Comparison of ENCODE assay signal across 8 mouse cellular contexts in the genomic region with DNA sequence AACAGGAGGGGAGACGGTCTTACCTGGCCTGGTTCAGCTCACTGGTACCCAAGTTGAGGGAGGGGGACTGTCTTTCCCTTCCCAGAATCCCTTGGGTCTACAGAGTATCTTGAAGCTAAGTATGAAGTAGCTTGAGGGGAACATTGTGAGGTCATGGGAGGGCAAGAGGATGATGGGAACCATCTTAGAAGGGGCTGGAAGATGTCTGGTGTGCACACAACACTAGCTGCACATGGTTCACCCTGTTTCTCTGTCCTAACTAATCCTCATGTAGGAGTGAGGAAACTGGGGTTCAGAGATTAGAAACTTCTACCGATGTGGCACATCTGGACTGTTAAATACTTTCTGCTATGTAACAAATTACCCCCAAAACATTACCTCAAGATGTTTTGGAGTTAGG. TPM values are rescaled to one million over a fixed set of nuclear protein-coding genes. Genes with fewer than 3 reads are reported as not detected.
DNase-seq lines count a peak whose midpoint lies in the region; ATAC-seq and TF ChIP-seq lines count a peak whose summit lies in the region.

A gene (minus strand): TSS at position 101 of the 400 bp plus-strand sequence.

- no peak for ATAC-seq in lung, embryonic 16.5 days (ENCODE audit: low read depth)
- ATAC-seq in embryonic facial prominence, embryonic 15.5 days (ENCODE audit: insufficient number of reproducible peaks, low FRiP score, low TSS enrichment, low read depth) = no peak
- ATAC-seq in heart, postnatal 0 days (ENCODE audit: insufficient read depth, low read depth) = no peak
- ATAC-seq in limb, embryonic 11.5 days (ENCODE audit: insufficient number of reproducible peaks, low FRiP score, low TSS enrichment, low read depth) = no peak
- ATAC-seq in neutrophil, adult 5-6 weeks (ENCODE audit: extremely low read depth, insufficient number of reproducible peaks, low FRiP score, poor library complexity, severe bottlenecking) = no peak

- H3K4me2 ChIP-seq in lung, embryonic 16.5 days (ENCODE audit: low read depth, low read length) = peak within 1 kb of the TSS; percentile 87
- peak within 1 kb of the TSS; percentile 80 for H3K4me2 ChIP-seq in embryonic facial prominence, embryonic 15.5 days (replicated peaks)
- H3K4me2 ChIP-seq in heart, postnatal 0 days (ENCODE audit: low read depth, low read length) = peak within 1 kb of the TSS; percentile 78
- H3K4me2 ChIP-seq in limb, embryonic 11.5 days (ENCODE audit: low read depth, severe bottlenecking) = peak within 1 kb of the TSS; percentile 67

- no peak for DNase-seq in lung, adult 18-20 months
- no peak for DNase-seq in heart, postnatal 0 days (ENCODE audit: low spot score)
- no peak for DNase-seq in limb, embryonic 11.5 days (ENCODE audit: low spot score)
- DNase-seq in thymus, postnatal 10 days (ENCODE audit: low spot score in 2 of 2) = no peak
- DNase-seq in frontal cortex, postnatal 25 days (ENCODE audit: low spot score in 2 of 2) = no peak

- H3K27me3 ChIP-seq in lung, embryonic 16.5 days (ENCODE audit: control insufficient read depth, insufficient read depth, low read depth, low read length) = no peaks in the 10 kb centered on the region
- H3K27me3 ChIP-seq in embryonic facial prominence, embryonic 15.5 days = no peaks in the 10 kb centered on the region
- no peaks in the 10 kb centered on the region for H3K27me3 ChIP-seq in heart, postnatal 0 days (ENCODE audit: control insufficient read depth, insufficient read depth, low read length)
- no peaks in the 10 kb centered on the region for H3K27me3 ChIP-seq in limb, embryonic 11.5 days (ENCODE audit: control insufficient read depth, insufficient read depth, low read length)

- H3K4me1 ChIP-seq in lung, embryonic 16.5 days (replicated peaks; ENCODE audit: control insufficient read depth, insufficient read depth, low read length) = peaks cover 10% of the 10 kb centered on the region
- peaks cover 13% of the 10 kb centered on the region for H3K4me1 ChIP-seq in embryonic facial prominence, embryonic 15.5 days
- 0 out of 2 replicates have a peak, but pooled peaks cover 6% of the 10 kb centered on the region for H3K4me1 ChIP-seq in heart, postnatal 0 days (ENCODE audit: control insufficient read depth, insufficient read depth)
- H3K4me1 ChIP-seq in limb, embryonic 11.5 days (ENCODE audit: control insufficient read depth, insufficient read depth, low read length) = peaks cover 3% of the 10 kb centered on the region; the same call in 1 of the 2 replicates

- H3K27ac ChIP-seq in lung, embryonic 16.5 days (ENCODE audit: low read length) = no peak within 1 kb of the TSS
- peak within 1 kb of the TSS; percentile 65 for H3K27ac ChIP-seq in embryonic facial prominence, embryonic 15.5 days (replicated peaks)
- H3K27ac ChIP-seq in heart, postnatal 0 days (ENCODE audit: low read depth) = no peak within 1 kb of the TSS
- no peak within 1 kb of the TSS for H3K27ac ChIP-seq in limb, embryonic 11.5 days (replicated peaks; ENCODE audit: low read depth, low read length)

- no peaks in the 10 kb centered on the region for H3K36me3 ChIP-seq in lung, embryonic 16.5 days (ENCODE audit: control insufficient read depth, insufficient read depth, low read length)
- no peaks in the 10 kb centered on the region for H3K36me3 ChIP-seq in embryonic facial prominence, embryonic 15.5 days
- H3K36me3 ChIP-seq in heart, postnatal 0 days (replicated peaks; ENCODE audit: control insufficient read depth, insufficient read depth, low read length) = no peaks in the 10 kb centered on the region
- H3K36me3 ChIP-seq in limb, embryonic 11.5 days (ENCODE audit: control insufficient read depth, insufficient read depth, low read length) = no peaks in the 10 kb centered on the region

- TF ChIP-seq EP300 in heart, postnatal 0 days (IDR thresholded peaks at IDR 0.05; ENCODE audit: low read depth) = no peak

- TF ChIP-seq CTCF in heart, postnatal 0 days (IDR thresholded peaks at IDR 0.05; ENCODE audit: low read depth) = no peak

- peak within 1 kb of the TSS; percentile 51 for H3K9ac ChIP-seq in lung, embryonic 16.5 days (ENCODE audit: low read length)
- H3K9ac ChIP-seq in embryonic facial prominence, embryonic 15.5 days = 0 out of 2 replicates have a peak within 1 kb of the TSS, but pooled peaks have one; percentile 31
- H3K9ac ChIP-seq in heart, postnatal 0 days (replicated peaks; ENCODE audit: low read depth, low read length) = peak within 1 kb of the TSS; percentile 38; the same call in 1 of the 2 replicates
- H3K9ac ChIP-seq in limb, embryonic 11.5 days (ENCODE audit: low read length) = 0 out of 2 replicates have a peak within 1 kb of the TSS, but pooled peaks have one; percentile 3

- no peaks in the 10 kb centered on the region for H3K9me3 ChIP-seq in lung, embryonic 16.5 days (ENCODE audit: control insufficient read depth, low read length)
- no peaks in the 10 kb centered on the region for H3K9me3 ChIP-seq in embryonic facial prominence, embryonic 15.5 days (replicated peaks)
- no peaks in the 10 kb centered on the region for H3K9me3 ChIP-seq in heart, postnatal 0 days (replicated peaks; ENCODE audit: control insufficient read depth, low read length)
- no peaks in the 10 kb centered on the region for H3K9me3 ChIP-seq in limb, embryonic 11.5 days (ENCODE audit: control insufficient read depth, low read length)

- WGBS in lung, embryonic 16.5 days = 80% methylated on average over 2 of the region's 2 CpGs
- 68% methylated on average over 2 of the region's 2 CpGs for whole genome bisulfite sequencing in embryonic facial prominence, embryonic 15.5 days
- 87% methylated on average over 2 of the region's 2 CpGs for WGBS in heart, postnatal 0 days
- WGBS in limb, embryonic 11.5 days = 84% methylated on average over 2 of the region's 2 CpGs

- H3K4me3 ChIP-seq in lung, embryonic 16.5 days (ENCODE audit: low read length) = peak within 1 kb of the TSS; percentile 46
- H3K4me3 ChIP-seq in embryonic facial prominence, embryonic 15.5 days (replicated peaks) = peak within 1 kb of the TSS; percentile 47
- H3K4me3 ChIP-seq in heart, postnatal 0 days (ENCODE audit: low read depth, low read length) = peak within 1 kb of the TSS; percentile 43
- H3K4me3 ChIP-seq in limb, embryonic 11.5 days (ENCODE audit: low read depth, low read length) = peak within 1 kb of the TSS; percentile 32

RNA-seq across cellular contexts. Expression of the gene that starts here (rescaled TPM):
- polyA plus RNA-seq in lung, embryonic 16.5 days (2015; fragmentation: Nextera tagmentation; extraction: Ambion mirVana) = 33.1 and 34.9 TPM in 2 replicates
- 39.2 and 40.1 TPM in 2 replicates for polyA plus RNA-seq in embryonic facial prominence, embryonic 15.5 days (2015; fragmentation: Nextera tagmentation; extraction: Ambion mirVana)
- 36.6 and 43.2 TPM in 2 replicates for total RNA-seq in heart, postnatal 0 days (2014; rRNA removed; ENCODE audit: low replicate concordance)
- 31.7 and 35.4 TPM in 2 replicates for polyA plus RNA-seq in heart, postnatal 0 days (2015; fragmentation: Nextera tagmentation; extraction: Ambion mirVana)
- polyA plus RNA-seq in limb, embryonic 11.5 days (2014; fragmentation: Nextera tagmentation; extraction: Ambion mirVana) = 35.5 and 36.5 TPM in 2 replicates
- total RNA-seq in neutrophil, adult 5-6 weeks (2017) = 57.5 and 63.3 TPM in 2 replicates
